Mouse (Mus musculus): ENCODE results near the gene Gm6020.
"Not testable (repeated sequence)": the region's sequence is repeated elsewhere in the genome, so short reads cannot be mapped to it uniquely, and the experiment has no call there.

The Gm6020 gene

DNA sequence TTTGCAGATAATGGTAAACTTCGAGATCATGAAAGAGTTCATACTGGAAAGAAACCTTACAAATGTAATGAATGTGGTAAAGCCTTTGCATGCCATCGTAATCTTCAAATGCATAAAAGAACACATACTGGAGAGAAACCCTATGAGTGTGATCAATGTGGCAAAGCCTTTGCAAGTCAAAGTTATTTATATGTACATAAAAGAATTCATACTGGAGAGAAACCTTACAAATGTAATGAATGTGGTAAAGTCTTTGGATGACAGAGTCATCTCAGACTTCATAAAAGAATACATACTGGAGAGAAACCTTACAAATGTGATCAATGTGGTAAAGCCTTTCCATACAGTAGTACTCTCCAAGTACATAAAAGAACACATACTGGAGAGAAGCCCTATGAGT, at the start of gene Gm6020:
Gene Gm6020 (plus strand): TSS at position 301 of the 400 bp plus-strand sequence.
- DNase-seq (ENCODE audit: low spot score in 2 of 2) = not testable (repeated sequence)

DNA sequence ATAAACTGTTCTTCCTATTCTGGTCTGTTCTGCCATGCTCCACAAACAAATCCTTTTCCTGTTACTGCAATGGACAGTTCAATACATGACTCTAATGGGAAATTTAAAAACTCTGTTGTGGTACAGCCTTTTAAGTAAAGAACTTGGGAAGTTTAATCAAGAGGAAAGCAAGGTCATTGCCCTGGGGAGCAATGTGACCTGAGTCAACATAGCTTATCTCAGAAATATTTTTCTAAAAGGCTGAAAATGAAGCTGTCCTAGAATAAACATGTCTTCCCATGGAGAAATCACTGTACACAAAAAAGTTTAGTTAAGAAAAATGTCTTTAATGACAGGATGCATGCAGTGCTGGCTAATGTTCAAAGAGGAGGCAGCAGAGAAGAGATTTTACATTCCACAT, 45.0 kb upstream of the Gm6020 start:
- no peak for DNase-seq (ENCODE audit: low spot score in 2 of 2)

DNA sequence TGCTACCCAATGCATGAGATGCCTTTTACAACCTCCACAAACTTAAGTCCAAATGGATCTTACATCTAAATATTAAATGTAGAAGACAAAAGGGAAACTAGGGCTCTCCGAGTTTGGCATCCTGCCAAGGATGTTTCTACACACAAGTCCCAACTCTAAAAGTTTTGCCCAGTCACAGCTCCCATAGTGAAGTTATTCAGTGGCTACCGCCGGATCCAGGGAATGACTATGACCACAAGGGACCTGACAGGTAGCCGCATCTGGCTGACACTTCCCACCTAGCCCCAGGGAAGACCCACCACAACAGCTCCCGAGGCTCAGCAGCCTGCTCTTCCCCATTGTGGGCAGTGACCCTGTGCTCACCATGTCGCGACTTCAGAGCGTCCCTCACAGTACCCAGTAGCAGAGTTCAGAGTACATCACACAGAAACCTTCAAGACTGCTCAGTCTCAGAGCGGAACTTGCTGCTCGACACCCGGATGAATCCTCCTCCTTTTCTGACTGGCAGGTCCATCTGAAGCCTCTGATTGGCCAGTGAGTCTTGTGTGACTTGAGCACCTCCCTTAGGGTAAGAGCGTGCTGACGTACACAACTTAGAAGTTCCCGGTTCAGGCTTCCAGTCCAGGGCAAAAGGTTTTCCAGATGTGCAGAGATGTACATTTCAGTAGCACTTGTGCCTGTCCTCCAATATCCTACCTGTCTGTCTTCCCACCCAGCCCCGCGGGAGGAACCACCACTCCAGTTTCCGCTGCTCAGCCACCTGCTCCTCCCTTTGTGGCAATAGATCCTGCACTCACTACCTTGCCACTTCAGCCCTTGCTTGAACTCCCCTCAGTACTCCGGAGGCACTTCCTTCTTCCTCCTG, 43.1 kb upstream of the Gm6020 start, which contains the start of gene Zfp950:
Gene Zfp950 (minus strand): TSS at position 499 of the 865 bp plus-strand sequence.
- peak; percentile 77 to 81 for DNase-seq (ENCODE audit: low spot score in 2 of 2)

DNA sequence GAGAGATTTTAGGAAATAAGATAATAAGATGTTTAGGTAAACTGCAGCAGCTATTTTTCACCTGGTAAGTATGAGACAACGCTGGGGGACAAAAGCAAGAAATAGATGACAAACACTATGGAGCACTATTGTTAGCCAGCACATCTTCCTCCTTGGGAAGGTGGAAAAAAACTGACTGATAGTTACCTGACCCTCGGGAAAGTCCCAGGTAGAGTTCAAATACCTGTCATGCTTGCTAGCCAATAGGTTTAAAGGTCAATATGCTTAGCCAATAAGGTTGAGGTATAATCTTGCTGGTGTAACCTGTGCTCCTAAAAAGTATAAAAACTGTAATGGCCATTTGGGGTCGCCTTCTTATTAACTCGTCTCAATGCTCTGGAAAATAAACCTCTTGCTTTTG, 42.4 kb upstream of the Gm6020 start:
- DNase-seq (ENCODE audit: low spot score in 2 of 2) = no peak

DNA sequence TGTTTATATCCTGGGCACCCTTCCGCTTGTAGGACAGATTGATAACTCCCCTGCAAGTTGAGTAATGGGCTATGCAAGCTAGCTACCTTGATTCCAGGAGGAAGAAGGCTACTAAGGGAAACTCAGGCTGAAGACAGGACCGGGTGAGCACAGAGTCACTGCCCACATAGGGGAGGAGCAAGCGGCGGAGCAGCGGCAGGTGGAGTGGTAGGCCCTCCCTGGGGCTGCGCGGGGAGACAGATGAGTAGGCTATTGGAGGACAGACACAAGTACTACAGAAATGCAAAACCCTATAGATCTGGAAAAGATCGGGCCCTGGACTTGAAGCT, 32.4 kb upstream of the Gm6020 start:
- DNase-seq (ENCODE audit: low spot score in 2 of 2) = peak in 1 of 2 experiments; percentile 10

DNA sequence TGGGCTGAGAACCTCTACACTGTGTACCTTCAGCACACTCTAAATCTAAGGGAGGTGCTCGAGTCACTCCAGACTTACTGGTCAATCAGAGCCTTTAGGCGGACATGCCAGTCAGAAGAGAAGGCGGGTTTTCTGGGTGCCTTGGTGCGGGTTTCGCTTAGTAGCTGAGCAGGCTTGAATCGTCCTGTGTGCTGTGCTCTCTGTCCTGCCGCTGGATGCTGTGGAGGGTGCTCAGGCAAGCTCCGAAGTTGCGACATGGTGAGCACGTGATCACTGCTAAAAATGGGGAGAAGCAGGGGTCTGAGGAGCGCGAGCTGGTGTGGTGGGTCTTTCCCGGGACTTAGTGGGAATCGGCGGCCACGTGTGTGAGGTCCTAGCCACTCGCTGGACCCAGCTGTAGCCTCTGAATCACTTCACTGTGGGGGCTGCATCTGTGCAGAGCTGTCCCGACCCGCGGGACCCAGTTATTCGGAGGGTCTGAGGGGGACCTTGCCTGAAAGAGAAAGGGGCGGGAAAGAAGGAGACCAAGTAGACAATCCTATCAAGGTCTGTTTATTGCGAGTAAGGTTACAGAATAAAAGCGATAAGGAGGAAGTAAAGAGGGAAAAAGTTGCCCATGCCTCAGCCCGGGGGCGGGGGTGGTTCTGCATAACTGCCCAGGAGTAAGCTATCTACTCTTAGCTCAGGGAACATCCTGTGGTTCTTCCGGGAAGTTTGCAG, 31.8 kb upstream of the Gm6020 start:
- no peak for DNase-seq (ENCODE audit: low spot score in 2 of 2)

DNA sequence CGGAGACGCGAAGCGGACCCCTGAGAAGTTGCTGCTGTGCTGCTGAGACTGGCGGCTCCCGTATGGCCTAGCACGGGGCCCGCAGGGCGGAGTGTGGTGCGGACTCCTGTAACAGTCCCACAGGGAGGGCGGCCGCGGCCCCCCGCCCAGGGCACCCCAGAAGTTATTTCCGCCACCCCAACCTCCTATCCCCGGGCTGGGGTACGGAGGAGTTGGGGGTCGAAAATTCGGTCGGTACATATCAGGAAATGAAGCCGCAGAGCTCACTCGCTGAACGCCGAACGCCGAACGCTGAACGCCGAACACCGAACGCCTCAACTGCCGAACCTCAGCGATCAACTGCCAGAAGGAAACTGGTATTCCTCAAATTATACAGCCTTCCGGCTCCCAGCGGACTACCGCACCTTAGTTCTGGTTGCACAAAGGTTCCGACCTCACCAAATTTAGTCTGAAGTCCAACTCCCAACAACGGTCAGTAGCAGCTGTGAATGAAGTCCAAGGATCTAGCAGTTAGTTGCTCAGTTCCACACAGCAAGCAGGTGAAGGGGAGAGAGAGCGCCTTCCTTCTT, 7.8 kb upstream of the Gm6020 start, which contains the start of gene Gm7102:
Gene Gm7102 (minus strand): TSS at position 554 of the 569 bp plus-strand sequence.
- no peak for DNase-seq (ENCODE audit: low spot score in 2 of 2)

DNA sequence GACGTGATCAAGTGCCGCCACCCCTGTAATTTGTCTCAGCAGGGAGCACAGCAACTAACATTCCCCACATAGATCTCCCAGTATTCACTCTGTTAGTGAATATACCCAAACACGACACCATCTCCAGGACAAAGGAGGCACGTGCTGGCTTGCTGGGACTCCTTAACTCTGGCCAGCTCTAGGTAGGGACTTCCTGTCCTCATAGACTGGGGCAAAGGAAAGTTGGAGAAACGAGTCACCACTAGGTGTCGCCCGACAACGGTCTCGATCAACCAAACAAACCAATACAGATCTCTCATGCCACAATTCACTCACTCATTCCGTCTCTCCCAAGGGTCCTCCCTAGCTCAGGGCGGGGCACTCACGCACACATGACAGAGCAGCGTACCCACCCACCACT, 15.6 kb downstream of the Gm6020 start:
- DNase-seq (ENCODE audit: low spot score in 2 of 2) = peak; percentile 80 to 90

DNA sequence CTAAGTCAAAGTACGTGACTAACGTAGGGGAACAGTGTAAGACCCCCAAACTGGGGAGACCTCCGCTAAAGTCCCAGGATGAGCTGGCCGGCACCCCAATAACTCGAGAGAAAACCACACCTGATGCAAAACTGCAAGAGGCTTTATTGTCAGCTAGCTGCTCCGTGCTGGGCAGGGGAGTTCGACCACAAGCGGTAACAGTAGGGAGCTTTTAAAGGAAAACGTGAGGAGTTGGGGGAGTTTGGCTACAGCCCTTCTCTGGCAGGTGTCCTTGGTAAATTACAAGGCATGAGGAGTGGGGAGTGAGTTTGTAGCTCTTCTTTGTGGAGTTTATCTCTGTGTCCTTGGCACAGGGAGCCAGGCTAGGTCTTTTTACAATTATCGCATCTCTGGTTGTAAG, 16.1 kb downstream of the Gm6020 start:
- peak in 1 of 2 experiments; percentile 19 for DNase-seq (ENCODE audit: low spot score in 2 of 2)

DNA sequence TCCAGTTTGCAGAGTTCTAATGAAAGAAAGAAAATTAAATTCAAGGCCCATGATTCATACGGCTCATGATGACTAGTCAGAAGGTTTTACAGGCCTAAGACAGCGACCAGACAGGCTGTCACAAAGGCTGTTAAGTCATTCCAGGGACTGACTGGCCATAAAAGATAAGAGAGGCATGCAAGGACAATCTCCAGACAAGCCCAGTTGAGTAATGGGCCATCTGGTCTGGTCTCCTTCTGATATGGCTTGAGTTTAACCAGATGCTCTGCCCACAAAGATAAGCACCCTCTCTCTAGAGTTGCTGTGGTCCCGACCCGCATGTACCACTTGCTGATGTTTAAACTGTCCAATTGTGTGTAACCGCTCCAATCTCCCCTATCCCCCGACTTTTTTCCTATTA, 23.8 kb downstream of the Gm6020 start:
- not testable (repeated sequence) for DNase-seq (ENCODE audit: low spot score in 2 of 2)

DNA sequence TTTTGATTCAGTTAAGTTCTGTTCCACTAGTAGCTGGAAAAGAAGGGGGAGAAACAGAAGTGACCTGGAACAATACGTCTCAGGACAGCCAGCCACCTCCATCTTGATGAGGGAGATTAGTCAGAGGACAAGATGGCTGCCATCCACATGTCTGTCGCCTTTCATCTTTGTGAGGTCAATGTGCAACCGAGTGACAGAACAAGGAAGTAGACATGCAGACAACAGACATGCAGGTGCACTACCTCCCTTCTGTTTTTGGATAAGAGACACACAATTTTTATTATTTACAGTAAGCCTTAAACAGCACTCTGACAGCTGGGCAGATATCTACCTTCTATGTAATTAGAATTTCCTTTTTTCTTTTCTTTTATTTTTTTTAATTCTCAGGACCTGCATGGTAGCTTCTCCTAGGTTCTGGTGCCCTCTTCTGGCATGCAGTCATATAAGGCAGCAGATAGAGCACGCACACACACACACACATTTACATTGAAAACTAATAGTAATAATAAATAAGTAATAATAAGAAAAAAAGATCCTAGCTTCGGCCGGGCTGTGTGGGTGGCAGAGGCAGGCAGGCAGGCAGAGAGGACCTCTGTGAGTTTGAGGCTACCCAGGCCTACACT, 40.1 kb downstream of the Gm6020 start:
- DNase-seq (ENCODE audit: low spot score in 2 of 2) = peak in 1 of 2 experiments; percentile 46

DNA sequence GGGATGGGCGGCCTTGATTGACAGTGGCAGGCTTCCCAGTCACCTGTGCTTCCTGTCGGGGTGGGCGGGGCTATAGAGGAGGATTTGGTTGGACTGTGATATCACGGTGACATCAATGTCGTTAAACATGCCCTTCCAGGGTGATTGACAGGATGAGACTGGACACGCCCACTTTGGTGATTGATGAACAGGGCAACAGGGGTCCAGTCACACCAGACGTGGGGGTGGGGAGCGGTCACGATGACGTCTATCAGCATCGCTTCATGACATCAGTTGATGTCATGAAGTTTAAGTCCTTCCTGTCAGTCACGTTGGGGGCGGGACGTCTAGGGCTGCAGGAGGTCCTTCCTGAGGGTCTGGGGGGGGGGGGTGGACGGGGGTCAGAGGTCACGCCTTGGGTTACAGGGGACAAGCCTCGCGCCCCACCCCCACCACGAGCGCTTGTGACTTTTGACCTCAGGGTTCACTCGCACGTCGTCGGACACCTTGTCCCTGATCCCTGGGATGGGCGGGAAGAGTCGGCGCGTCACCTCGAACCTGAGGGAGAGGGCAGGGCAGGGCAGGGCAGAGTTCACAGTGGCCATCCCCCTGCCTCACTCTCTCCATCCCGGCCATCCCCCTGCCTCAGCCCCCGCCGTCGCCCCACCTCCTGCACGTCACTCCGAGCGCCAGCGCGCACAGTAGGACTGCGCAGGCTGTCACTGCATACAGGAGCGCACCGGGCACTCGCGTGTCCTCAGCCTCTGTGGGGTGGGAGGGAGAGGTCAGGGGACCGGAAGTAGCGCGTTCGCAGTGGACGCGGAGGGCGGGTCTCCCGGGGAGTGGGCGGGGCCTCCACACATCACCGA, 41.2 kb downstream of the Gm6020 start:
- peak in 1 of 2 experiments; percentile 32 for DNase-seq (ENCODE audit: low spot score in 2 of 2)

DNA sequence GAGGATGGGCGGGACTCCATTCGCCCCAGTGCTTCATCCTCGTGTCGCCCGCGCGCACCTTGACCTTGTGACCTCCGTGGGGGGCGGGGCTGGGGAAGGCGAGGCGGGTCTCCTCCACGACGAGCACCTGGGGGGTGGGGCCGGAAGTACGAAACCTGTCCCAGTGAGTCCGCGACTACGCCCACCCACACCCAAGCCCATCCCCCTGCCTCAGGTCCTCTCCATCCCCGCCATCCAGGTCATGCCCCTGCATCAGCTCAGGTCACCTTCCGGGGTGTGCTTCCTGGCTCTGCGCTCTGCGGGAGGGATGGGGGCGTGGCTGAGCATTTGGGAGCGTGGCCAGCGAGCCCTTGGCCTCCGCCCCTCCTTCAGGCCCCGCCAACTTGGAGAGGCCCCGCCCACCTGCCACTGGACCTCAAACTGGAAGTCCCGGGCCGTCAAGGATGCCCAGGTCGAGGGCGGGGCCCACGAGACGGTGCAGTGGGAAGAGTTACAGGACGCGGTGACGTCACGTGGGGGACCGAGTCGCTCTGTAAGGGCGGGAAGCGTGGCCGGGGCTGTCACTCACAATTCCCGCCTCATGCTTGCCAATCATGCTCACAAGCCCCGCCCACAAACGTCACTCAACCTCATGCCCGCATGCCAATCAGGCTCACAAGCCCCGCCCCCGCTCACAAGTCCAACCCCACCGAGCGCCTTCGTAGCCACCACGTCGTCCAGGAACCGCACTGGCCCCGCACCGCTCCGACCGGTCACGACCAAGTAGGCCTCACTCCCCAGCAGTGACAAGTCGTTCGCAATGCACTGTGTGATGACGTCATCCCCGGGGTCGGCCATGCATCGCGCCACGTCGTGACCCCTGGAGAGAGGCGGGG, 42.1 kb downstream of the Gm6020 start:
- DNase-seq (ENCODE audit: low spot score in 2 of 2) = peak; percentile 44 to 65

DNA sequence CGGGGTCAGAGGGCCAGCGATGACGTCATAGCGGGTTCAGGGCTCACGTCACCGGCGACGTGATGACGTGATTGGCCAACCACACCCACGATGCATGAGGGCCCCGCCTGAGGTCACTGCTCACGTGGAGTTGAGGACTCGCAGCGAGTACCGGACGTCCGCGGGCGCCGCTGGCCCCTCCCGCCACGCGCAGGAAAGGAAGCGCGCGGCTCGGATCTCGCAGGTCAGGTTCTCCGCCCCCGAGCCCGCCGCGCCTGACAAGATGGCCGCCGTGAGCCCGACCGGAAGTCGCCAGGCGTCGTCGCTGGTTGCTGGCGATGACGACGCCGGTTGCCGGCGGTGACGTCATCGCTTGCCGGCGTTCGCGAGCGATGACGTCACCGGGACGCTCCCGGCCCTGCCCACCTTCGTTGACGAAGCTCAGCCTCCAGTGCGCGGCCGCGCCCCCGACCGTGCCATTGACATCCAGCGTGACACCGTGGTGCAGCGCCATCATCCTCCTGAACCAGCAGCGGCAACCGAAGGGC, 42.8 kb downstream of the Gm6020 start:
- DNase-seq (ENCODE audit: low spot score in 2 of 2) = peak; percentile 53 to 57

DNA sequence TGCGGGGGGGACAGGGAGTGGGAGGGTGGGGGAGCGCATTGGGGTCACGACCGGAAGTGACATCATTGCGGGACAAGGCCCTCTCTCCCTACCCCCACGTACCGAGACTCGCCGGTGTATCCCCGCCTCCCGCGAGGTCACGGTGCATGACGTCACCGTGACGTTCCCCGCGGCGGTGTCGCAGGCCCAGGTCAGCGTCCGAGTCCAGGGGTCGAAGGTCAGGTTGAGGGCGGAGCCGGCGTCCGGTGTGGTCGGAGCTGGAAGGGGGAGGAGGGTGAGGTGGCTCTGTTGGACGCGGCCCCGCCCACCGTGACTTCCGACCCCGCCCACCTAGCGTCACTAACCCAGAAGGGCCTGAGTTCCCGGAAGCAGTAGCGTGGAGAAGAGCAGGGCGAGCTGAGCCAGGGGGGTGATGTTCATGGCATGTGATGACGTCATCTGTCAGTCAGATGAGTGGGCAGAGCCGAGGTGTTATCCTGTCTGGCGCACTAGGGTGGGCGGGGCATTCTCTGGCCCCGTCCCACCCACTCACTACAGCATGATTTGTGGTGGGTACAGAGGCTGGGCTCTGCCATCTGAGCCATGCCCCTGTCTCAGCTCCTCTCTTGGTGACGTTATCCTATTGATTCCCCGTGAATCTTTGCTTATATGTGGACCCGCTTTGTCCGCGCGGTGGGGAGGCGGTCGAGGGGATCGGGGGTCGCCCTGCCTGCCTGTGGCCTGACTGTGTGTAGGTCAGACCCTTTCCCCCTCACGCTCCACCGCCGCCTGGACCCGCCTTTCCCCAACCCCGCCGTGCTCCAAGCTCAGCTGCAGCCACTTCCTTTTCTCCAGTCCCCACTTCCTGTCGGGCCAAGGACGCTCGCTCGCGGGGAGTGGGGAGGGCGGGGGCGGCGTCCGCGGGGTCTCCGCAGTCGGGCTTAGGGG, 43.5 kb downstream of the Gm6020 start:
- peak; percentile 80 to 86 for DNase-seq (ENCODE audit: low spot score in 2 of 2)

DNA sequence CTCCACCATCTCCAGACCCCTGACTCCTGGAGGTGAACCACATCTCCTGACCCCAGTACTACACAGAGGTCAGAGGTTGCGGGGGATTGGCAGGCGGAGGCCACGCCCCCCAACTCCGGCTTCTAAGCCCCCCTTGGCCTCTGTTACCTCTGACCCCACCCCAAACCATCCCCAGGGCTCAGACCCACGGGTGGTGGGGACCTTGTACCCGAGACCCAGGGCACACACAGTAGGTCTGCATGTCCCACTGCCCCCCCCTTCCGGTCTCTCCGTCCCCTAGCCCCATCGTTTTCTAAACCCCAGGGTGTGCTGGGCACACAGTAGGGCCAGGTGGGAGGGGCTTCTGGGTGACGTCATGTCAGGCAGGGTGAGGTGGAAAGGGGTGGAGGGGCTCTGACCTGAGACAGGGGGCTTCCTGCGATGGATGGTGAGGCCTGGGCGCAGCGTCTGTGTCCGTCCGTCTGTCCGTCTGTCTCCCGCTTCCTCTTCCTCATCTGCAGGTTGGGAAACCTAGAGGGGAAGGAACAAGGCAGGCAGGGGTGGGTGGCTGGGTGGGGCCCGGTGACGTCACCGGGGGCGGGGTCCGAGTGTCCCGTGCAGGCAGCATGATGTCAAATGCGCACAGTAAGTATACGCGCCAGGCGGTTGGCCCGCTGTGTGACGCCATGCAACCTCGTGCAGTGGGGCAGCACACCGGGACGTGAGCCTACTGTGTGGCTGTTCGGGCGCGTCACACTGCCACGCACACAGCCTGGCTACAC, 44.4 kb downstream of the Gm6020 start, which contains the start of gene Csf2ra:
Gene Csf2ra (minus strand): TSS at position 489 of the 761 bp plus-strand sequence.
- DNase-seq (ENCODE audit: low spot score in 2 of 2) = peak; percentile 15 to 54
